Mouse (Mus musculus): ENCODE measurements around the gene Nfe2l2.

The Nfe2l2 gene

GRCm38 (mm10) chr2:75704234-75705161 lies at the start of gene Nfe2l2:
Gene Nfe2l2 (minus strand): TSS chr2:75704641.
- DNase-seq (ENCODE audit: low read depth, low spot score) = peak; percentile 94

GRCm38 (mm10) chr2:75752306-75753175 lies 48.1 kb upstream of the Nfe2l2 start:
- DNase-seq (ENCODE audit: low read depth, low spot score) = no peak

GRCm38 (mm10) chr2:75751896-75752295 lies 47.5 kb upstream of the Nfe2l2 start:
- no peak for DNase-seq (ENCODE audit: low read depth, low spot score)

DNA sequence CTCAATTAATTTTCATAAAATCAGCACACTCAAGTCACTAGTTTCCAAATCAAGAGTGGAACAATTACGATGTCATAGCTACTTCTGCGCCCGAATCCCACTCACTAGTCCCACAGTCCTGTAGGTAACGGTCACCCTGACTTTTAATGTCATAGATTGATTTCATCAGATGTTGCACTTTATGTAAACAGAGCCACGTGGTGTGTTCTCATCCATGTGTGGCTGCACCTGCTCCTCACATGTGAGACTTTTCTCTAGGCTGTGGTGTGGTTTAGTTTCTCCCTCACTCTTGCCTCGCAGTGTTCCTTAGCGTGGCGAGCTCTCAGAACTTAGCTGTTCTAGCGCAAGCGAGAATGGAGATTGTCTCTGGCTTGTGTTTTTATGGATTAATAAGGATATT lies 46.4 kb upstream of the Nfe2l2 start:
- no peak for DNase-seq (ENCODE audit: low read depth, low spot score)

DNA sequence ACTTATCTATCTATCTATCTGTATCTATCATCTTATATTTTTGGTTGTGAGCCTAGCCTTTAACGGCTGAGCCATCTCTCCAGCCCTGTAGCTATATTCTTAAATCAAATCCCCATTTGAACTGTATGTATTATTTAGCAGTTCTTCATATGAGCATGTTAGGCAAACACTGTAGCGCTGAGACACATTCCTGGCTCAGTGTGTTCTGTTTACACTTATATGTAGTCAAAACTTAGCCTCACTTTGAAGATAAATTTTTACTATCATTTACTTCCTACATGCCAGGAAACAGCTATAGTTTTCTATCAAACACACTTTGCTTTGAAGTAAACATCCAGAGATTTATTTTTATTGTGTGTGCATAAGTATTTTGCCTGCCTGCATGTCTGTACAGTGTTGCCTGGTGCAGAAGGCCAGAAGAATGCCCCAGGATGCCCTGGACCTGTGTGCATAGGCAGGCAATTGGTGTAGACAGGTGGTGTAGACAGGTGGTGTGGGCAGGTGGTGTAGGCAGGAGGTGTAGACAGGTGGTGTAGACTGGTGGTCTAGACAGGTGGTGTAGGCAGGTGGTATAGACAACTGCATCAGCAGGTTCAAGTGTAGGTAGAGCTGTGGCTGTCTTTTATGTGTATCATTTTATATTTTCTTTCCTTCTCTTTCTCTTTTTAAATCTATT lies 45.7 kb upstream of the Nfe2l2 start:
- no peak for DNase-seq (ENCODE audit: low read depth, low spot score)

DNA sequence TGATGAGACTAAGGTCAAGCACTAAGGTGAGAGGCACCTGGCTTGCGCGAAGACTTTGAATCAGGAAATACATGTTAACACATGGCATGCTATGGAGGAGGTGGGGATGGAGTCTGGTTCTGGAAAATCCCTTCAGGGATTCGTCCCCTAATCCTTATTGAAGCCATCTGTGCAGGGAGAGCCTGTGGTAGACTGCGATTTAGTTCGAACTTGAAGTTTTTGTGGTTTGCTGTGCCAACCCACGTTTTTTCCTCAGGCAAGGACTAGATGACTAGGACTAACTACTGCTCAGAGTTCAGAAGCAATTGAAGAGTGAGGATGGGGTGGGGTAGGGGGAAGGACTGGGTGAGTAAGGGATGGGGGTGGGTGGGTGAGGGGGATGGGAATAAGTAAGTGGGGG lies 44.4 kb upstream of the Nfe2l2 start:
- no peak for DNase-seq (ENCODE audit: low read depth, low spot score)

GRCm38 (mm10) chr2:75737006-75737503 lies 32.6 kb upstream of the Nfe2l2 start:
- DNase-seq (ENCODE audit: low read depth, low spot score) = no peak

- no peak for DNase-seq (ENCODE audit: low read depth, low spot score)
These were observed 29.9 kb upstream of the Nfe2l2 start for GRCm38 (mm10) chr2:75734196-75734865.

DNA sequence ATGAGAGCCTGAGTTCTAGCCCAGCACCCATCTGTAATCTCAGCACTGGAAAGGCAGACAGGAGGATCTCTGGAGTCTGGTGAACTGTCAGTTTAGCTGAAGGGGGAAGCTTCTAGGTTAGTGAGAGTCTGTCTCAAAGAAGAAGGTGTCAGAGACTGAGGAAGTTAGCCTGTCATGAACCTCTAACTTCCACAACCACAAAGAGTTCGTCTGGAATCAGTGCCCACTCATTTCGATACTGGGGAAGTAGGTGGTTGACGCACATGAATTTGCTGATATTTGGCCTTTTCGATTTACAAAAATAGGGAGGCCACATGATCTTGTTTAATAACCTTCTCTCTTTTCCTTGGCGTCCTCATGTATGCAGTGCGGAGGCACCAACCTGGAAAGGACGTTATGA lies 28.7 kb upstream of the Nfe2l2 start:
- DNase-seq (ENCODE audit: low read depth, low spot score) = no peak

DNA sequence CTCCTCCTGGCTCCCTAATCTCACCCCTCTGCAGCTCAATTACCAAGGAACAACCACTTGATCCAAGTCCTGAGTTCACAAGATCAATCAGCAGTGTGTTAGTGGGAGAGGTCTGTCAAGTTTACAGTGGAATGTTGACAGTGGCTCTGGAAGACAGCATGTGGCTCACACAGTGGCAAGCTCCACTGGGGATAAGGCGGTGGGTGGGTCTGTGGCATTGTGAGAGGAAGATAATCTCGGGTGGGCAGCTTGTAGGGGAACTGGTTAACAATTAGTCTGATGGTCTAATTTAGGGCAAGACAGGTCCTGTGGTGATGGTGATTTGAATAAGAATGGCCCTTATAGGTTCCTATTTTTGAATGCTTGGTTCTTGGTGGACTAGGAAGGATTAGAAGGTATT lies 27.5 kb upstream of the Nfe2l2 start:
- DNase-seq (ENCODE audit: low read depth, low spot score) = no peak

- no peak for DNase-seq (ENCODE audit: low read depth, low spot score)
These were observed 26.8 kb upstream of the Nfe2l2 start for GRCm38 (mm10) chr2:75731233-75731651.

- no peak for DNase-seq (ENCODE audit: low read depth, low spot score)
These were observed 25.6 kb upstream of the Nfe2l2 start for GRCm38 (mm10) chr2:75730052-75730451.

- no peak for DNase-seq (ENCODE audit: low read depth, low spot score)
These were observed 20.5 kb upstream of the Nfe2l2 start for GRCm38 (mm10) chr2:75724863-75725445.

- no peak for DNase-seq (ENCODE audit: low read depth, low spot score)
These were observed 19.0 kb upstream of the Nfe2l2 start for GRCm38 (mm10) chr2:75723481-75723880.

GRCm38 (mm10) chr2:75722893-75723292 lies 18.5 kb upstream of the Nfe2l2 start:
- no peak for DNase-seq (ENCODE audit: low read depth, low spot score)

DNA sequence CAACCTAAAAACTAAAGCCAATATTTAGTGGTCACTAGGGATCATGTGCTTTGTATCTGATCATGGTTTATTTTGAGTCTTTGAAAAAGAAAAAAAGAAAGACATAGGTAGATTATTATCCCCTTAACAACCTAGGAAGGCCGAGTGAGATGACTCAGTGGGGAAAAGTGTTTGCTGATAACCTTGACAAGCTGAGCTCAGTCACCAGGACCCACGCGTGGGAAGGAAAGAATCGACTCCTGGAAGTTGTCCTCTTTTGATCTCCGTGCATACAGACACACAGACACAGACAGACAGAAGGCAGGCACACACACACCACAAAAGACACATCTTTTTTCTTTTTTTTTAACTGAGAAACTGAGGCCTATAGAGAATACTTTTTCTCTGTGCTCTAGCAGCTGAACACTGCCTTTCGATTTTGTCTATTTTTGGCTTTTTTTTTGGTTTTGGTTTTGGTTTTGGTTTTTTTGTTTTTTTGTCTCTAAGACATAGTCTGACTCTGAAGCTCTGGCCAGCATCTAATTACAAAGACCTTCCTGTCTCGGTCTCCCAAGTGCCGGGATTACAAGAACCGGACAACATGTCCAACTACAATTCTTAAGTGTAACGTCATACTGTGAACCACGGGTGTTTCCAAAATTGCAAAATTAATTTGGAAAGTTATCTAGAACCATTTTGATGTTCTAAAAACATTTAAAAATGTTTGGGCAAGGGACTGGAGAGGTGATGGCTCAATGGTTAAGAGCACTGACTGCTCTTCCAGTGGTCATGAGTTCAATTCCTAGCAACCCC lies 16.0 kb upstream of the Nfe2l2 start:
- no peak for DNase-seq (ENCODE audit: low read depth, low spot score)

DNA sequence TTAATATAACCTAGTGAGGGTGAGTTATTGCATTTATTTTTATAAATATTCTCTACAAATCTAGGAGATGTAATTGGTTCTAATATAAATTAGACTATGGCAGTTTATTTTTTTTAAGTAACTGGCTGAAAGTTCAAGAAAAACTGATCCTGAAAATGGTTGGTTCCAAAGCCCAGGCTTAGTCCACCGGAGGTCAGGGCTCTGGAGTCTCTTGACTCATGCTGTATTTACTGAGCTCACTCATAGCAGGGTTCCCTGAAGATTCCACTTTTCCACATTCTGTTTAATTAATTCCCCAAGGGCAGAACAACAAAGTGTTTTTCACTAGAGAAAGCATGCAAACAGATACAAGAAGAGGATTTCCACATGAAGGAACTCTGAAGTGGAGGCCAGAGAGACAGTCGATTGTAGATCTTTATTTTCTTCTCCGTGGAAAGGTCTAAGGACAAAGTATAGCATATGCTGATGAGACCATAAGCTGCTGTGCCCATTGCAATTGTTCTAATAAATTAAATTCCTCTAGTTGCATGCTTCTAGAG lies 15.0 kb upstream of the Nfe2l2 start:
- DNase-seq (ENCODE audit: low read depth, low spot score) = no peak

GRCm38 (mm10) chr2:75716046-75717016 lies 11.9 kb upstream of the Nfe2l2 start:
- DNase-seq (ENCODE audit: low read depth, low spot score) = no peak
